Mouse (Mus musculus): ENCODE measurements around the gene Ctdsp2.

- TF ChIP-seq CTCF (IDR thresholded peaks at IDR 0.05; ENCODE audit: extremely low read depth, insufficient read depth, insufficient read length, insufficient replicate concordance) (no peak), POLR2A (IDR thresholded peaks at IDR 0.05; ENCODE audit: low read depth, low read length) (no peak)
Observed at GRCm38 (mm10) chr10:126962271-126962965, 16.1 kb upstream of the Ctdsp2 start.

All from spleen, adult 2 months (tissue).